Comparison of ENCODE assay signal across 31 mouse cellular contexts in the genomic region with DNA sequence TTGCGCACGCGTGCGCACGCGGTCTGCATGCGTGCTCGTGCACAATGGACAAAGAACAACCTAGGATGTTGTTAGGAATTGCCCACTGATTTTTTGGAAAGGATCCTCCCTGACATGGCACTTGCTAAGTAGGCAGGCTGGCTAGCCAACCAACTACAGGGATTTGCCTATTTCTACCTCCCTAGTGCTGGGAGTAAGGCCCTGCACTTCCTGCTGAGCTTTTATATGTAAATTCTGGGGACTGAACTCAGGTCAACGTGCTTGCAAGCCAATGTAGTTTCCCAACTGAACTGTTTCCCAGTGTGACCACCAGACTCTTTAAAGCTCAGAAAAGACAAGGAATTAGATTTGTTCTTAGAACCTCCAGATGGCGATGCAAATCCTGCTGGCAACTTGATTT. TPM values are rescaled to one million over a fixed set of nuclear protein-coding genes. Genes with fewer than 3 reads are reported as not detected.
DNase-seq lines count a peak whose midpoint lies in the region; ATAC-seq and TF ChIP-seq lines count a peak whose summit lies in the region.
"Had no signal": no experiment of that assay in that cellular context is flagged by ENCODE, and none has a peak within 500 bp of the region (broad histone marks: within the 10 kb centered on the region; RNA-seq: fewer than 3 reads in every experiment).

No protein-coding gene starts in this region.

- H3K27ac ChIP-seq in forebrain, embryonic 15.5 days (replicated peaks), result peak overlapping the region; percentile 44
- no peak overlapping the region for H3K27ac ChIP-seq in forebrain, embryonic 13.5 days
- 0 out of 2 replicates have a peak overlapping the region, but pooled peaks have one; percentile 3 for H3K27ac ChIP-seq in layer of hippocampus, adult 2 months
- H3K27ac ChIP-seq in forebrain, embryonic 16.5 days (ENCODE audit: low read length), result peak overlapping the region; percentile 12; the same call in 1 of the 2 replicates
- H3K27ac ChIP-seq: embryonic facial prominence, embryonic 10.5 days; embryonic facial prominence, embryonic 15.5 days; heart, embryonic 13.5 days; hindbrain, embryonic 10.5 days; hindbrain, embryonic 15.5 days; intestine, embryonic 15.5 days; liver, embryonic 12.5 days; midbrain, embryonic 15.5 days; stomach, postnatal 0 days had no signal

- H3K9ac ChIP-seq in forebrain, embryonic 15.5 days (replicated peaks), result no peak overlapping the region
- no peak overlapping the region for H3K9ac ChIP-seq in forebrain, embryonic 13.5 days
- H3K9ac ChIP-seq in forebrain, embryonic 16.5 days (replicated peaks; ENCODE audit: low read depth, low read length), result no peak overlapping the region
- H3K9ac ChIP-seq: embryonic facial prominence, embryonic 15.5 days; heart, embryonic 13.5 days; hindbrain, embryonic 15.5 days; intestine, embryonic 15.5 days; liver, embryonic 12.5 days; liver, postnatal 0 days; midbrain, embryonic 15.5 days had no signal

- H3K4me2 ChIP-seq in forebrain, embryonic 15.5 days (replicated peaks), result no peak overlapping the region
- no peak overlapping the region for H3K4me2 ChIP-seq in forebrain, embryonic 13.5 days
- no peak overlapping the region for H3K4me2 ChIP-seq in forebrain, embryonic 16.5 days (ENCODE audit: low read length)
- H3K4me2 ChIP-seq: embryonic facial prominence, embryonic 15.5 days; heart, embryonic 13.5 days; hindbrain, embryonic 15.5 days; intestine, embryonic 15.5 days; liver, embryonic 12.5 days; midbrain, embryonic 15.5 days had no signal

- peak; percentile 19; the same call in 1 of the 2 replicates for TF ChIP-seq CTCF in layer of hippocampus, adult 2 months (conservative IDR thresholded peaks at IDR 0.05)

- ATAC-seq in forebrain, embryonic 15.5 days (replicated peaks), result no peak
- no peak for ATAC-seq in forebrain, embryonic 13.5 days
- no peak for ATAC-seq in forebrain, embryonic 16.5 days
- ATAC-seq: intestine, embryonic 15.5 days; liver, embryonic 12.5 days; liver, postnatal 0 days; lung, postnatal 0 days; midbrain, embryonic 15.5 days had no signal

- DNase-seq in layer of hippocampus, adult 2 months (ENCODE audit: low spot score in 2 of 2), result no peak
- DNase-seq in layer of hippocampus, adult 8-10 months (ENCODE audit: low spot score in 2 of 2), result no peak
- peak; percentile 88 for DNase-seq in ES-CJ7 (ENCODE audit: low read depth, low spot score)
- DNase-seq in adrenal gland, adult 8-10 months, result no peak
- DNase-seq in ovary, postnatal 36 days (ENCODE audit: low spot score), result no peak
- DNase-seq: adrenal gland, postnatal 36 days; gastrocnemius, postnatal 36 days; heart, postnatal 10 days; kidney, adult 9 months; kidney, postnatal 14 days; liver, postnatal 0 days; lung, postnatal 4 days; right cerebral cortex, adult 18-20 months; spleen, adult 18-20 months; thymus, adult 18-20 months; thymus, postnatal 25 days had no signal

- peaks cover 13% of the 10 kb centered on the region for H3K36me3 ChIP-seq in forebrain, embryonic 15.5 days
- peaks cover 12% of the 10 kb centered on the region for H3K36me3 ChIP-seq in forebrain, embryonic 13.5 days (ENCODE audit: poor library complexity, severe bottlenecking)
- H3K36me3 ChIP-seq in forebrain, embryonic 16.5 days (ENCODE audit: control insufficient read depth, insufficient read depth), result no peaks in the 10 kb centered on the region

- no peak overlapping the region for H3K4me3 ChIP-seq in forebrain, embryonic 15.5 days
- no peak overlapping the region for H3K4me3 ChIP-seq in forebrain, embryonic 13.5 days
- no peak overlapping the region for H3K4me3 ChIP-seq in layer of hippocampus, adult 2 months
- H3K4me3 ChIP-seq in forebrain, embryonic 16.5 days (replicated peaks; ENCODE audit: low read length), result no peak overlapping the region
- H3K4me3 ChIP-seq: embryonic facial prominence, embryonic 10.5 days; embryonic facial prominence, embryonic 15.5 days; heart, embryonic 13.5 days; hindbrain, embryonic 10.5 days; hindbrain, embryonic 15.5 days; intestine, embryonic 15.5 days; liver, embryonic 12.5 days; megakaryocyte, embryonic 14.5 days; midbrain, embryonic 15.5 days had no signal

- no peaks in the 10 kb centered on the region for H3K27me3 ChIP-seq in forebrain, embryonic 15.5 days
- H3K27me3 ChIP-seq in forebrain, embryonic 13.5 days, result no peaks in the 10 kb centered on the region
- H3K27me3 ChIP-seq in forebrain, embryonic 16.5 days (replicated peaks; ENCODE audit: control insufficient read depth, insufficient read depth, low read length), result no peaks in the 10 kb centered on the region
- H3K27me3 ChIP-seq: embryonic facial prominence, embryonic 15.5 days; heart, embryonic 13.5 days; hindbrain, embryonic 15.5 days; intestine, embryonic 15.5 days; liver, embryonic 12.5 days; megakaryocyte, embryonic 14.5 days; midbrain, embryonic 15.5 days had no signal

- WGBS in forebrain, embryonic 15.5 days, result 54% methylated on average over 10 of the region's 10 CpGs
- WGBS in forebrain, embryonic 13.5 days, result 43% methylated on average over 10 of the region's 10 CpGs
- 39% methylated on average over 10 of the region's 10 CpGs for WGBS in forebrain, embryonic 16.5 days

- H3K9me3 ChIP-seq in forebrain, embryonic 15.5 days, result no peaks in the 10 kb centered on the region
- H3K9me3 ChIP-seq in forebrain, embryonic 13.5 days (replicated peaks), result no peaks in the 10 kb centered on the region
- no peaks in the 10 kb centered on the region for H3K9me3 ChIP-seq in forebrain, embryonic 16.5 days (ENCODE audit: control insufficient read depth, low read length)
- H3K9me3 ChIP-seq: embryonic facial prominence, embryonic 10.5 days; embryonic facial prominence, embryonic 15.5 days; G1E; heart, embryonic 13.5 days; hindbrain, embryonic 10.5 days; hindbrain, embryonic 15.5 days; intestine, embryonic 15.5 days; liver, embryonic 12.5 days; megakaryocyte, embryonic 14.5 days; midbrain, embryonic 15.5 days had no signal

- peaks cover 32% of the 10 kb centered on the region for H3K4me1 ChIP-seq in forebrain, embryonic 15.5 days
- peaks cover 27% of the 10 kb centered on the region for H3K4me1 ChIP-seq in forebrain, embryonic 13.5 days
- peaks cover 26% of the 10 kb centered on the region for H3K4me1 ChIP-seq in forebrain, embryonic 16.5 days (replicated peaks; ENCODE audit: control insufficient read depth, insufficient read depth, low read length)

RNA-seq across cellular contexts. Expression of a gene that starts 13.3 kb away (rescaled TPM):
- polyA plus RNA-seq in forebrain, embryonic 15.5 days (2015; fragmentation: Nextera tagmentation; extraction: Ambion mirVana), result 61.0 and 61.5 TPM in 2 replicates
- polyA plus RNA-seq in forebrain, embryonic 13.5 days (2015; fragmentation: Nextera tagmentation; extraction: Ambion mirVana), result 66.8 and 69.2 TPM in 2 replicates
- 10 to 100 TPM; 25.0 to 31.2 TPM for total RNA-seq in layer of hippocampus, adult 2 months (2021)
- total RNA-seq in layer of hippocampus, adult 8-10 months (2022), result 10 to 100 TPM; 26.3 to 31.6 (median 29.0) TPM
- 59.0 and 60.8 TPM in 2 replicates for polyA plus RNA-seq in forebrain, embryonic 16.5 days (2015; fragmentation: Nextera tagmentation; extraction: Ambion mirVana)
- total RNA-seq in adrenal gland, adult 8-10 months (2022), result 10 to 100 TPM; 29.2 to 37.8 (median 35.0) TPM

RNA-seq across cellular contexts. Expression of a gene that starts 17.7 kb away (rescaled TPM):
- 35.8 and 35.9 TPM in 2 replicates for polyA plus RNA-seq in forebrain, embryonic 15.5 days (2015; fragmentation: Nextera tagmentation; extraction: Ambion mirVana)
- polyA plus RNA-seq in forebrain, embryonic 13.5 days (2015; fragmentation: Nextera tagmentation; extraction: Ambion mirVana), result 40.1 and 41.9 TPM in 2 replicates
- 10 to 100 TPM; 46.9 to 59.3 TPM for total RNA-seq in layer of hippocampus, adult 2 months (2021)
- total RNA-seq in layer of hippocampus, adult 8-10 months (2022), result 10 to 100 TPM; 44.5 to 65.8 (median 54.9) TPM
- 37.5 and 38.6 TPM in 2 replicates for polyA plus RNA-seq in forebrain, embryonic 16.5 days (2015; fragmentation: Nextera tagmentation; extraction: Ambion mirVana)
- 10 to 100 TPM; 40.6 to 62.4 (median 52.2) TPM for total RNA-seq in adrenal gland, adult 8-10 months (2022)
